Mouse (Mus musculus): ENCODE measurements around the gene Tcap.

The Tcap gene

DNA sequence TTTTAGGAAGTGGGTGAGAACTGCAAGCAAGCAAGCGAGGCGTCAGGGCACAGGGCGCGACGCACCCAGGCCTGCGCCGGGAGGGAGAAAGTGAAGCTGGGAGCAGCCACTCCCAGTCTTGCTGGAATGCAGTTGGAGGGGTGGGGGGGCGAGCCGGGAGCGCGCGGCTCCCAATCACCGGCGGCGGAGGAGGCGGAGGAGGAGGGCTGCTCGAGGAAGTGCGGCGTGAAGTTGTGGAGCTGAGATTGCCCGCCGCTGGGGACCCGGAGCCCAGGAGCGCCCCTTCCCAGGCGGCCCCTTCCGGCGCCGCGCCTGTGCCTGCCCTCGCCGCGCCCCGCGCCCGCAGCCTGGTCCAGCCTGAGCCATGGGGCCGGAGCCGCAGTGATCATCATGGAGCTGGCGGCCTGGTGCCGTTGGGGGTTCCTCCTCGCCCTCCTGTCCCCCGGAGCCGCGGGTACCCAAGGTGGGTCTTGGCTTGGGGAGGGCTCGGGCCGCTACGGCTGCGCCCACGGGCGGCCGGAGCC lies 28.7 kb downstream of the Tcap start, which contains the start of gene Erbb2:
Gene Erbb2, plus strand, starts transcription at position 198 of the 524 bp plus-strand sequence.
- DNase-seq (ENCODE audit: extremely low spot score): peak; percentile 87

DNA sequence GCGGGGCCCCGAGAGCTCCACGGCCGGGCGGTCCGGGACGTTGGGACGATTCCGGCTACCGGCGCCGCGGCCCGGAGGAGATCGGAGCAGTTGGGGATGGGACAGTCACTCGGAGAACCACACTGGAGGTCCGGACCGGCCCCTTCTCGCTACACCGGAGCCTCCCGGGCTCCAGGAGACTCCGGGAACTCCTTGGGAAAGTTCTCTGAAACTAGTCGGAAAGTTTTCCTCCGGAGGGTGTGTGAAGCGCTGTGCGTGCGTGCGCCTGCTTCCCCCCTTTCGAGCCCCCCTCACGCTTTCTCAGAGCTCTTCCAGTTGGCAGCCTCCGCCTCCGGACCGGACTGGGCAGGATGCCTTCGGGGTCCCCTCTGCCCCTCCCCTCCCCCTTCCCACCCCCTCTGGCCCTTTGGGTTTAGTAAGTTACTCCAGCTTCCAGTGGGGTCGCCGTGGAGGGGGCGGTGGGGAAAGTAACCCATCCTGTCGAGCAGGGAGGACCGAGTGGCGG lies 29.2 kb downstream of the Tcap start:
- DNase-seq (ENCODE audit: extremely low spot score): peak; percentile 69

DNA sequence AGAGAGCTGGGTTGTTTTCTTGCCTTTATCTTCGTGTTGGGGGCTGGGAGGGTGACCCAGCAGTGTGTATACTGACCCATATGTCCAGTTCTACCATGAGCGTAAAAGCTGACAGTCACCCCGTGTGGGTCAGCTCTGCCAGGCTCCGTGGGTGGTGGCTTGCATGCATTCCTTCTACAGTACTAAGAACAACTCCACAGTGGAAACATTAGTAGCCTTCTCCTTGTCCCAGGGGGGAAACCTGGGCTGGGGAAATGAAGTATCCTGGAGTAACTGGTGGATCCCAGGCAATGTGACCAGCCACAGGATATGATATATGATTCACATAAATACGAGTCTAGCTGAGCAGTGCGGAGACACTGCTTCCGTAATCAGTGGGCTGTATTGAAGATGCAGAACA lies 30.1 kb downstream of the Tcap start:
- no peak for DNase-seq (ENCODE audit: extremely low spot score)

DNA sequence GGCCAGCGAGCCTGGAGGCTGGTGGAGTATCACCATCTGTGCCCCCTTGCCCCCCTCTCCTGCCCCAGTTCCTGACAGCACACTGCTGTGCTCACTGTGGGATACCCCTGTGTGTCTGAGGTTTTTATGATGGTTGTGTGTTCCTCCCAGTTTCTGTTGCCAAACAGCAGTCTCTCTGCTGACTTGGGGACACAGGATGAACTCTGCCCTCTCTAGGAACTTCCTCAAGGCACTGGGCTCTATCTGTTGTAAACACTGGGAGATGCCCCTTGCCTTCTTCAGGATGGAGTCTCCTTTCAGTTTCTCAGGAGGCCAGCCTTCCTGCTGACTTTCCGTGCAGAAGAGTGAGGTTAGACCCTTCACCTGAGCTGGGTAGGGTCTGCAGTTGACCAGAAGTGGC lies 30.6 kb downstream of the Tcap start:
- no peak for DNase-seq (ENCODE audit: extremely low spot score)

DNA sequence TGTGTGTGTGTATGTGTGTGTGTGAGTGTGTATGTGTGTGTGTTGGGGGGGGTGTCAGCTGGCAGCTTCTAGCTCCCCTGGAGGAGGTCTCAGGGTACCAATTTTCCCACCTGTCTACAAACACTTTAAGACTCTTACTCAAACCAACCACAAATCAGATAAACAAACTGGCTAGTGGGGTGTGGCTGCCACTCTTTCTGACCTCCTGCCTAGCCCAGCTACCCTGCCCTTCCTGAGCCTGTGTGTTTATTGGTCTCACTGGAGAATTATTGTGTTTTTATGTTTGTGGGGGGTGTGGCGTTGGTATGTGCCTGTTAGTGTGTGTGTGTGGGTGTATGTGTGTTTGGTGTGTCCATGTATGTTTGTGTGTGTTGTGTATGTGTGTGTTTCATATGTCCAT lies 33.5 kb downstream of the Tcap start:
- DNase-seq (ENCODE audit: extremely low spot score): no peak

DNA sequence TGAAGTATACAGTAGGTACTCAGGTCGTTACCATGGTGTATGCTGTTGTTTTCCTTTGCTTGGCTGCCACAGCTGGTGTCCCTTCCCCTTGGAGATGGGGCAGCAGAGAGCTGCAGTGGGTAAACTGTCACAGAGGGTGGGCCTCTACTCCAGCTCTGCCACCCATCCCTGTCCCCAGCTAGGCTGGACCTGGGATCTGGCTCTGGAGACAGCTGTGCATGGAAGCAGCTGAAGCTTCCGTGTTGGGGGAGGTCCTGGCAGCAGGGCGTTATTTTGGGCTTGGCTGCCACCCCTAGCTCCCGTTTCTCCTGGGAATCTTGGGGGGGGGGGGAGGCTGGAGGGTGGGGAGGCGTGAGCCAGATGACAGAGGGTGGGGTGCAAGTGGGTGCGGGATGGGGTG lies 34.7 kb downstream of the Tcap start:
- DNase-seq (ENCODE audit: extremely low spot score): no peak

DNA sequence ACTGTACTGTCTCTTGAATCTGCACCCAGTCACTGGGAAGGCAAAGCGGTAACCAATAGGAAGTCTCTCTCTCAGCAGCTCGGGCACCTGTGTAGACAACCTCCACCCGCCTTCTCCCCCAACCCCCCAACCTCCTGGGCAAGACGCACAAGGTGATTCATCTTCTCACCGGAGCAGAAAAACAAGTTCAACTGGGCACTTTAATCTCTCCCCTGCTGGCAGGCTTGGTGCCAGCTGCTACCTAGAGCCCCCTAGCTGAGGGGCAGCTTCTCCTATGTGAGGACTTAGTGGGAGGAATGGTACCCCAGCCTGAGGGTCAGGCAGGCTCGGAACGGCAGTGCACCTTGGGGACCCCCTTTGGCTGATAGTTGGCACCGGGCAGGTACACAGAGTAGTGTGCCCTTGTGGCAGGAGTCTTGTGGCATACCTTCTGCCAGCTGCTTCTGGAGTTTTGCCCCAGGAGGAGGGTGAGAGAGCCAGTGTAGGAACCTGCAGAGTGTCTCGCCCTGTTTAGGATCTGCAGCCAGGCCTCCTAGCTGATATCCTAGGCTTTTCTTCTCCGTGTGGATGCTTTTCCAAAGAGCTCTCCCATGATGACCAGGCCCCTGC lies 35.4 kb downstream of the Tcap start:
- no peak for DNase-seq (ENCODE audit: extremely low spot score)

DNA sequence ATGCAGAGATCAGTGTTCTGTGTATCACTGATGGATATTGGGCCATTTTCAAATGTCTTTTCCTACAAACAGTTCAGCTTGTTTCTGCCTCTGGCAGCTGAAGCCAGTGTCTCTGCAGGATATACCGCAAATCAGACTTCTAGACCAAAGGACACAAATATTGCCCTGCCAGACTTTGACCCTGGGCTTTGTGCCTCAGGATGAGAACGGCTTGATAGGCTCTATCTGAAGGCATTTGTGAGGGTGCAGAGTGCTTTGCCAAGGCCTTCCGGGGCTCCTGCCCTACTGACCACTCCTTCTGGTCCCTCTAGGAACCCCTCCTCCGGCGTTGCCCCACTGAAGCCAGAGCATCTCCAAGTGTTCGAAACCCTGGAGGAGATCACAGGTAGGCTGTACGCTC lies 43.0 kb downstream of the Tcap start:
- no peak for DNase-seq (ENCODE audit: extremely low spot score)

DNA sequence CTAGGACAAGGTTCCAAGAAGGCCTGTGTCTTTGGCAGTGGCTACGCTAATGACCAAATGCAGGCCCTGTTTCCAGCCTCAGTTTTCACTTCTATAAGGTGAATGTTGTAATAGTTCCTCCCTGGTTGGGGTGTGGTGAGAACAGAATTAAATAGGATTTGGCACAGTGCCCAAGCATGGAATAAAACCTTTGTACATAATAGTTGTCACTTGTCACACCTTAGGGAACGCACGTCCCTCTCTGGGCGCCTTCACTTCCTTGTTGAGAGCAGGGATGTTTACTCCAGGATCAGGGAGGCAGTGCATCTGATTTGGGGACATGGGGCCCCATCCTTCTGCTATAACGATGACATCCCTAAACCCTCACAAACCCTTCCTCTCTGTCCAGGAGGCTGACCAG lies 44.8 kb downstream of the Tcap start:
- no peak for DNase-seq (ENCODE audit: extremely low spot score)

DNA sequence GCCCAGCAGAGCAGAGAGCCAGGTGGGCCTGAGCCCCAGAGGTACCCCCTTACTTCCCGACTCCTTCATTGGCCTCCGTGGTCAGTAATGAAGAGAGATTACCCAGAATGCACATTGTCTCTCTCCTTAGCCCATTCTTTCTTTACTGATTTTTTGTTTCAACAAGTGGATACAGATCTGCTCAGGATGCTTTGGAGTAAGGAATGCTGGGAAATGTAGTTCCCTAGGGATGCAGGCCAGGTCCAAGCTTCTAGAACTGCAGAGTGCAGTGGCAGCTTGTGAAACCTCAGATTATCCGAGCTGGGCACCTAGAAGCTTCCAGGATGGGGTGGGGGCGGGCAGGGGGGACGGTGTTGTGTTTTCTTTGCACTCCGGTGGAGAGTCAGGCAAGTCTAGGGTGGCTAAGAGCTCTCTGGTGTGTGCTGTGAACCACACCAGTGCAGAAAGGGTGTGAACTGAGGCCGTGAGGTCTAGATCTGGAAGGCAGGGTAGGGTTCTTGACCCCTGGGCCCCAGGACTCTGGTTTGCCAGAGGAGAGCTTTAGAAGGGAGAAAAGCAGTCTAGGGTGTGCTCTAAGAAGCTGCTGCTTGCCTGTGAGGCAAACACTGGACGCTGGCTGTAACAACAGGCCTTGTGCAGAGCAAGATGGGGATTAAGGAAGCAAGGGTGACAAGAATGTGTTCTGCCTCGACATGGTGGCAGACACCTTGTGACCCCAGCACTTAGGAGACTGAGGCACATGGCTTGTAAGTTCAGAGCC lies 48.3 kb downstream of the Tcap start:
- no peak for DNase-seq (ENCODE audit: extremely low spot score)
